Mouse (Mus musculus) embryonic facial prominence, embryonic 14.5 days (tissue): ENCODE measurements at regions not wholly inside any gene's neighbourhood (a gene's known extent, or its start where the extent isn't known, plus 50 kb on each side); places are given as distances from the start of the nearest gene placed in this dataset.

Experiments
- ATAC-seq: fragments of 200-750 bp; cut with Nextera tagmentation; 2 replicates; pipeline ENCODE4 v1.8.0; 2017; ENCODE audit warnings: low read depth, moderate number of reproducible peaks, moderate TSS enrichment
- DNase-seq: peaks from one replicate; pipeline ENCODE4 v3.0.0-alpha.2; 2015; ENCODE audit warnings: low spot score
- H3K27ac ChIP-seq: fragments of 300-500 bp; sonication (generic); replicated peaks from 2 replicates; pipeline ENCODE4 v1.5.1; 2014; ENCODE audit warnings: low read depth, mild to moderate bottlenecking, low read length, moderate library complexity
- H3K27me3 ChIP-seq: fragments of 300-500 bp; sonication (generic); replicated peaks from 2 replicates; pipeline ENCODE4 v1.6.1; 2014; ENCODE audit warnings: low read length; ENCODE audit not compliant: control insufficient read depth, insufficient read depth
- H3K36me3 ChIP-seq: fragments of 300-500 bp; sonication (generic); 2 replicates; pipeline ENCODE4 v1.6.1; 2014; ENCODE audit warnings: low read length, mixed read lengths; ENCODE audit not compliant: control insufficient read depth, insufficient read depth
- H3K4me1 ChIP-seq: fragments of 300-500 bp; sonication (generic); 2 replicates; pipeline ENCODE4 v1.6.1; 2014; ENCODE audit warnings: antibody characterized with exemption, low read length; ENCODE audit not compliant: control insufficient read depth, insufficient read depth
- H3K4me2 ChIP-seq: fragments of 300-500 bp; sonication (generic); 2 replicates; pipeline ENCODE4 v1.6.1; 2014; ENCODE audit warnings: low read depth, mild to moderate bottlenecking, low read length, moderate library complexity, mixed read lengths
- H3K4me3 ChIP-seq: fragments of 300-500 bp; sonication (generic); 2 replicates; pipeline ENCODE4 v1.5.1; 2014; ENCODE audit warnings: low read depth, mild to moderate bottlenecking, low read length
- H3K9ac ChIP-seq: fragments of 300-500 bp; sonication (generic); 2 replicates; pipeline ENCODE4 v1.6.1; 2014; ENCODE audit warnings: low read depth, mild to moderate bottlenecking, low read length, moderate library complexity, mixed read lengths
- H3K9me3 ChIP-seq: fragments of 300-500 bp; sonication (generic); 2 replicates; pipeline ENCODE4 v1.6.1; 2016; ENCODE audit warnings: low read length; ENCODE audit not compliant: control insufficient read depth
- WGBS: fragments of 180-500 bp; shearing (Covaris S2); extraction: QIAGEN DNeasy Blood & Tissue Kit; methylation state at CpG from one replicate; pipeline ENCODE4 v1.1.7; 2014; 5-methylcytosine and 5-hydroxymethylcytosine counted together

DNA sequence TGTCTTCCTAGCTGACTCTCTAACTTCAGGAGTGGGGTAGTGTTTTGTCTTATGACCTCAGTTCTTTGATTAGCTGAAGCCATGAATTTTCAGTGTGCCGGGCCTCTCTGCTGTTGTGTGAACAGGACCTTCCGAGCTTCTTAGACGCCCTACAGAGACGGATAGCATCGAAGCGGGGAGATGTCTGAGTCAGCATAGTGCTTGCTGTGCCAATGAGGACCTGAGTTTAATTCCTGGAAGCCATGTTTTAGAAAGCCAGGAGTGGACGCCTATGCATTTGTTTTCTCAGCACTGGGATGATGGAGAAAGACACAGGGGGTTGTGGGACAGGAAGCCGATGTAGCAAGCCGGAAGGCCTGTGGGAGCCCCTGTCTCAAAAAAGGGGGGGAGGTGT, 130.5 kb downstream of the Ets2 start:
- H3K27ac ChIP-seq: peak overlapping the region; percentile 72
- no peak overlapping the region for H3K4me2 ChIP-seq
- no peak for DNase-seq
- no peaks in the 10 kb centered on the region for H3K9me3 ChIP-seq
- H3K4me3 ChIP-seq: no peak overlapping the region
- H3K4me1 ChIP-seq: peaks cover 44% of the 10 kb centered on the region
- no peaks in the 10 kb centered on the region for H3K27me3 ChIP-seq
- 69% methylated on average over 9 of the region's 9 CpGs for WGBS
- H3K9ac ChIP-seq: no peak overlapping the region
- ATAC-seq: no peak
- H3K36me3 ChIP-seq: no peaks in the 10 kb centered on the region

DNA sequence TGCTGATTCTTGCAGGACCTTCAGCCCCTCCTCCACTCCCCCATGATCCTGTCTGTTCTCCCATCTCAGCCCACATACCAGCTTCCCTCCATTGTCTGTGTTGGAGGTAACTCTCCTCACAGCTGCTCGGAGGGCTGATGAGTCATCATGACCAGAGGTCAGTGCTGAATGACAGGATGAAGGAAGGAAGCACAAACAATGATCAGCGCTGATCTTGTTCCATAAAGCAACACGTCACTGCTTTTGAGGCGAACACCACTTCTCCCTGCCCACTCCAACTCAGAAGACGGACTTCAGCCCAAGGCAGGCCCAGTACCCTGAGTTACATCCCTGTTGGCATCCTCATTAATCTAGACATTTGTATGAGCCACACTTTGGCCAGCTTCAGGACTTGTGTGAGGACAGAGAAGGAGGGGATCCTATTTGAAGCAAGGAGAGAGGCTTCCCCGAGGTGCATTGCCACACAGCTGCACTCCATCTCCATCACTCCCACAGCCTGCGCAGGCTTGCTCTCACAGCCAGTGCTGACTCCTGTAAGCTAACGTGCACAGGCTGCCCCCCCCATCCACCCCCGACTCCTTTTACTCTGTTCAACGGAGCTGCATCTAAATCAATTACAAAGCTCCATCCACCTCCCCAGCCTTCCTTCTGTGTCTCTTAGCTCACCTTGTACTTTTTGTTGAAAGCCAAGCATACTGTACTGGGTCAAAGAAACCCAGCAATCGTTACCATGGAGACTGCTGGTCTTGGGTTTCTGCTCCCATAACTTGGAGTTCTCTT, 129.9 kb downstream of the Ets2 start:
- Histone ChIP-seq H3K4me3 (no peak overlapping the region), H3K9me3 (no peaks in the 10 kb centered on the region), H3K4me1 (peaks cover 44% of the 10 kb centered on the region), H3K9ac (no peak overlapping the region), H3K27me3 (no peaks in the 10 kb centered on the region), H3K27ac (peak overlapping the region; percentile 72), H3K36me3 (no peaks in the 10 kb centered on the region), H3K4me2 (no peak overlapping the region)
- peak; percentile 28; the same call in 1 of the 2 replicates for ATAC-seq
- 30% methylated on average over 11 of the region's 11 CpGs for WGBS
- peak; percentile 64 for DNase-seq

DNA sequence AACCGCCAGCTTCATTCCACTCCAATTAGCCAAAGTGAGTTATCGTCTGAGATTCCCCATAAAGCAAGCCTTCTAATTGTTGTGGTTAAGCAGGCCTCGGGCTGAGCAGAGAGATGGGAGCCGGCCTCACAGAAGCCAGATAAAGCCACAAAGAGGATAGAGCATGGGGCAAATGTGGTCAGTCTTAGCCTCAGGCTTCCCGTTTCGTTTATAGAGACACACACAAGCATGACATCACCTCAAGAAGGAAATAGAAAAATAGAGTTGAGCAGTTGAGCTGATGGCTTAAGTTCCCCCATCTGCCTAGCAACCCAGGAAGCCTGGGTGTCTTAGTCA, 125.5 kb downstream of the Ets2 start:
- 60% methylated on average over 6 of the region's 6 CpGs for WGBS
- peak; percentile 60 for DNase-seq
- Histone ChIP-seq H3K4me2 (no peak overlapping the region), H3K4me1 (peaks cover 30% of the 10 kb centered on the region), H3K9me3 (no peaks in the 10 kb centered on the region), H3K4me3 (no peak overlapping the region), H3K9ac (no peak overlapping the region), H3K27me3 (no peaks in the 10 kb centered on the region), H3K36me3 (no peaks in the 10 kb centered on the region), H3K27ac (no peak overlapping the region)
- ATAC-seq: no peak

DNA sequence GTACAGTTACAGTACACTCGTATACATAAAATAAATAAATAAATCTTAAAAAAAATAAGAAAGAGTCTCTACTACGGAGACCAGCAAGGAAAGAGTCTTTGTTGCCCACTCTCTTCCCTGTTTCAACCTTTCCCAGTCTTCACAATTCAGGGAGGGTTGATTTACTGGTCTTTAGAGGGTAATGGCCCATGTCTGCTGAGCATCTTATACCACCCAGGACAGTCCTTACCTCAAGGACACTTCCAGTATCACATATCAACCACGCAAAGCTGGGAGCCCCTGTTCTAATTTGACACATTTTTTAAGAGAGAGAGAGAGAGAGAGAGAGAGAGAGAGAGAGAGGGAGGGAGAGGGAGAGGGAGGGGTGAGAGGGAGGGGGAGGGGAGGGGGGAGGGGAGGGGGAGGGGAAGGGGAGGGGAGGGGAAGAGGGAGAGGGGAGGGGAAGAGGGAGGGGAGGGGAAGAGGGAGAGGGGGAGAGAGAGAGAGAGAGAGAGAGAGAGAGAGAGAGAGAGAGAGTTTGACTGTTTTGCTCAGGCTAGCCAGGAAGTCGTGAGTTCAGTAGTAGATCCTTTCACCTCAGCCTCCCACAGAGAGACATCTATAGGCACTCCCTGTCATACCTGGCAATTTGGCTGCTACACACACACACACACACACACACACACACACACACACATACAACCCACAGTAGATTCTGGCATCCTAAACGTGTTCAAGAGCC, 125.0 kb downstream of the Ets2 start:
- no peak overlapping the region for H3K9ac ChIP-seq
- peaks cover 25% of the 10 kb centered on the region for H3K4me1 ChIP-seq
- H3K4me2 ChIP-seq: no peak overlapping the region
- no peak for DNase-seq
- 67% methylated on average over 5 of the region's 5 CpGs for WGBS
- H3K36me3 ChIP-seq: no peaks in the 10 kb centered on the region
- no peak overlapping the region for H3K4me3 ChIP-seq
- no peaks in the 10 kb centered on the region for H3K9me3 ChIP-seq
- H3K27me3 ChIP-seq: no peaks in the 10 kb centered on the region
- ATAC-seq: no peak
- no peak overlapping the region for H3K27ac ChIP-seq

DNA sequence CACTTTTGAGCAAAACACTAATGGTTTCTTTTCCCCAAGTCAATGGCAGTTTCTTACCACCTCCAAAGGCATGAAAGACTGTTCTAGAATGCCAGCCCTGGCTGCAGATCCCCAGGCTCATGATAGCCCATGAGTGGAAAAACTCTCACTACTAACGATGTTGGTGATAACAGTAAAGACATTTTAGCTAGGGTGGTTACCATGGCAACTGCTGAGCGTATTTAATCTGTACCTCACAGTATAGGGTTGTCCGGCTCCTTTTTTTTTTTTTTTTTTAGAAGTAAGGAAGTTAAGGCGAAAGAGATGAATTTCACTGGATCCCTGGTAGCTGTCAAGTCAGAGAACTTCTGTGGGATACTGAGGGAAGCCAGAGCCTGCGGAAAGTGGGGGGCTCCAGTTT, 123.8 kb downstream of the Ets2 start:
- Histone ChIP-seq H3K9me3 (no peaks in the 10 kb centered on the region), H3K27ac (peak overlapping the region; percentile 63; the same call in 1 of the 2 replicates), H3K4me2 (no peak overlapping the region), H3K27me3 (no peaks in the 10 kb centered on the region), H3K4me1 (peaks cover 20% of the 10 kb centered on the region), H3K36me3 (no peaks in the 10 kb centered on the region), H3K9ac (no peak overlapping the region), H3K4me3 (no peak overlapping the region)
- DNase-seq (peak; percentile 61), ATAC-seq (peak; percentile 31; the same call in 1 of the 2 replicates)
- 41% methylated on average over 5 of the region's 5 CpGs for WGBS

DNA sequence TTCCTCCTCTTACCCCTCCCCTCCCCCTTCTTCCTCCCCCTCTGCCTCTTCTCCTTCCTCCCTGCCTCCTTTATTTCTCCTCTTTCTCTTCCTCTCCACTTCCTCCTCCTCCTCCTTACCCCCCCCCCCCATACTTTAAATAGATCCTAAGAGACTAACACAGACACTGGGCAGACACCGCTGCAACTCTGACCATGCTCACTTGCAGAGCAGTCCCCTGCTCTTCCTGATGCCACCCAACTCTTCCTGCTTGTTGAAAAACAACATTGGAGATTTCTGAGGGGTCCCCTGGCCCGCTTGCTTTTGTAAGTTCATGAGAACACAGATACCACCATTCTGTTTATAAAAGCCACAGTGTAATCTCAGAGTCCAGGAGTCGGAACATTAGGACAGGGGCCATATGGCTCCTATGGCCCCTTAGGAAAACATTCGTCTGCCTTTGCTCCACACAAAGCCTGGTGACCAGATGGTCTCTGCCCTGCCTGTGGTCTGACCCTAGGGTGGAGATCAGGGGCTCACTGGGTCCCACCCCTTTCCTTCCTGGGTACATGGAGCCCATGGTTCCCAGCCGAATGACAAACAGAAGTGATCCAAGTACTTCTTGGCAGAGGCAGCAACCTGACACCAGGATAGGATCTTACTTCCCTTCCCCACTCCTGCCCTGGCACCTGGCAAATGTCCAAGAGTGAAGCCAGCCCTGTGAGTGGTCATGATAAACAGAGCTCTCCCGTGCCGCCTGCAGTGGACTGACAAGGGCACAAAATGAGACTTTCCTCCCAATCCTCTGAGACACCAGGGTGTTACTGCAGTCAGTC, 123.1 kb downstream of the Ets2 start:
- 18% methylated on average over 7 of the region's 7 CpGs for WGBS
- peak; percentile 51 for ATAC-seq
- Histone ChIP-seq H3K27me3 (no peaks in the 10 kb centered on the region), H3K36me3 (no peaks in the 10 kb centered on the region), H3K4me2 (0 out of 2 replicates have a peak overlapping the region, but pooled peaks have one; percentile 4), H3K4me1 (peaks cover 20% of the 10 kb centered on the region), H3K4me3 (no peak overlapping the region), H3K27ac (peak overlapping the region; percentile 63), H3K9me3 (no peaks in the 10 kb centered on the region), H3K9ac (no peak overlapping the region)
- DNase-seq: peak; percentile 82

DNA sequence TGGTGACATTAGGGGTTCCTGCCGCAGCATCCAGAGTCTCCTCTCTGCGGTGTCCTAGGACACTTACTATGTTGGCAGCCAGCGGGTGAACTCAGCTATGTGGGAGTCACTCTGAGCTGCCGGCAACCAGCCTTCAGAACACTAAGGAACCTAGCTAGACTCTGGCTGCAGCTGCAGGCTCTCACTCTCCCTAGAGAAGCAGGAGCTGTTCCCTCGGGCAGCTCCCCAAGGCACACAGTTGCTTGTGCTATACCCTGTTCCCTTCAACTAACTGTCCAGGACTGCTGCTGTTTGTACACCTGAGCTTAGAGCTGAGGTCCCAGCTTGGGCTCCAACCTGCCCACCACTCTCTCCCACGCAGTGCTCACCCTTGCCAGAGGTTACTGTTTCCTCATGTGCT, 121.9 kb downstream of the Ets2 start:
- Histone ChIP-seq H3K4me2 (no peak overlapping the region), H3K27ac (peak overlapping the region; percentile 48), H3K4me3 (no peak overlapping the region), H3K9me3 (no peaks in the 10 kb centered on the region), H3K27me3 (no peaks in the 10 kb centered on the region), H3K4me1 (peaks cover 20% of the 10 kb centered on the region), H3K9ac (no peak overlapping the region), H3K36me3 (no peaks in the 10 kb centered on the region)
- ATAC-seq: no peak
- no peak for DNase-seq
- 49% methylated on average over 6 of the region's 6 CpGs for WGBS

DNA sequence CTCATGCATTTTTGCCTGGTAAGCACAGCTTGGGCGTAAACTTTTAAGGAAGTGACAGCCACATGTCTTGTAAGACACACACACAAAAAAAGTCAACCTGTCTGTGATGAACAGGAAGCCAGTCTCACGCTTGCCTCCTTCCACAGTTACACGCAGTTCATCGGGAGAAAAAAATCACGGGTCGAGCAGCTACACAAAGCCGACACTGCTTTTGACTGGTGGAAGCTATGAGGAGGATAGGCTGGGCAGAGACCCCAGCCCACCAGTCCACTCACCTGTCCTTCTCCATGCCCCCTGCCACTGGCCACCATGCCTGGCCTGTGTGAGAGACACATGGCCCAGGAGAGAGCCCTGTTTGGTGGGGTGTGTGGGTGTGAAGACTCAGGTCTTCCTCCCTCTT, 119.2 kb downstream of the Ets2 start:
- peaks cover 20% of the 10 kb centered on the region for H3K4me1 ChIP-seq
- no peak overlapping the region for H3K27ac ChIP-seq
- no peak for DNase-seq
- no peak overlapping the region for H3K4me2 ChIP-seq
- H3K27me3 ChIP-seq: no peaks in the 10 kb centered on the region
- no peak for ATAC-seq
- H3K36me3 ChIP-seq: no peaks in the 10 kb centered on the region
- peaks cover 11% of the 10 kb centered on the region; the same call in 1 of the 2 replicates for H3K9me3 ChIP-seq
- no peak overlapping the region for H3K9ac ChIP-seq
- 81% methylated on average over 7 of the region's 7 CpGs for WGBS
- no peak overlapping the region for H3K4me3 ChIP-seq
